Mouse (Mus musculus): Measurements from ENCODE around the gene Fam98c. TPM values are rescaled to one million over a fixed set of nuclear protein-coding genes. Genes with fewer than 3 reads are reported as not detected.
A peak's percentile ranks its signal among the peaks of the same experiment; 100 is the strongest.
"Not testable (repeated sequence)": the region's sequence is repeated elsewhere in the genome, so short reads cannot be mapped to it uniquely, and the experiment has no call there.

Fam98c gene
- total RNA-seq, 2 experiments from 2014 or later: 10.6 to 12.8 TPM

GRCm38 (mm10) chr7:29158264-29158663, 2.2 kb upstream of the Fam98c start:
- no peak for DNase-seq

GRCm38 (mm10) chr7:29155196-29155837, 717 bp downstream of the Fam98c start:
- peak; percentile 93 to 97 for DNase-seq

- DNase-seq: no peak
These were observed 1.9 kb downstream of the Fam98c start for GRCm38 (mm10) chr7:29154018-29154720.

DNA sequence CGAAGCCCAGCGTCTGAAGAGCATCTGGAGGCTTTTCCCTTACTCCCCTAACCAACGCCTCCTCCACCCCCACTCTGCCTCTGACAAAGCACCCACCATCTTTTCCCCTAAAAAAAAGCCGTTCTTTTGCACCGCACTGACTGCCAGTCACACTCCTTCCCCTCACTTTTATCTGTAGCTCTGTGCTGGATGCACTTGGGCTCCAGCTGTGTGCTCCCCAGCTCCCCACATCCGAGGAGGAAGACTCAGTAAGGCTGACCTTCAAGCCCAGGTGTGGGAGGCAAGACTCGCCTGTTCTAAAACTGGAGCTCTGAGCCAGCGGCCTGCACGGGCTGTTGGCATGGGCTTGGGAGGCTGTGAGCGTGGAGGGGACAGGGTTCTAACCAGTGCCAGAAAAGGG, 4.5 kb downstream of the Fam98c start:
- no peak for DNase-seq

DNA sequence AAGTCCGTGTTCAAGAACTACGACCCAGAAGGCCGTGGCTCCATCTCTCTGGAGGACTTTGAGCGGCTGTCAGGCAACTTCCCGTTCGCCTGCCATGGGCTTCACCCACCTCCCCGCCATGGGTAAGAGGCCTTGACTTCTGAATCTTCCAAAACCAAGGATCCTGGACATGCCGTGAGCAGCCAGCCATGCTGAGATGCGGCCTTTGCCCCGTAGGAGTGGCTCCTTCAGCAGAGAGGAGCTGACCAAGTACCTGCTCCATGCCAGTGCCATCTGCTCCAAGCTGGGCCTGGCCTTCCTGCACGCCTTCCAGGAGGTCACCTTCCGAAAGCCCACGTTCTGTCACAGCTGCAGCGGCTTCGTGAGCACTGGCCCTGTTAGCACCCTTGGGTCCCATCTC, 7.3 kb downstream of the Fam98c start:
- DNase-seq: no peak

GRCm38 (mm10) chr7:29146625-29147367, 9.2 kb downstream of the Fam98c start:
- no peak for DNase-seq

- DNase-seq: peak in 1 of 2 experiments; percentile 23
These were observed 12.0 kb downstream of the Fam98c start for GRCm38 (mm10) chr7:29144006-29144405.

- DNase-seq: no peak
These were observed 14.6 kb downstream of the Fam98c start for GRCm38 (mm10) chr7:29141416-29141815.

DNA sequence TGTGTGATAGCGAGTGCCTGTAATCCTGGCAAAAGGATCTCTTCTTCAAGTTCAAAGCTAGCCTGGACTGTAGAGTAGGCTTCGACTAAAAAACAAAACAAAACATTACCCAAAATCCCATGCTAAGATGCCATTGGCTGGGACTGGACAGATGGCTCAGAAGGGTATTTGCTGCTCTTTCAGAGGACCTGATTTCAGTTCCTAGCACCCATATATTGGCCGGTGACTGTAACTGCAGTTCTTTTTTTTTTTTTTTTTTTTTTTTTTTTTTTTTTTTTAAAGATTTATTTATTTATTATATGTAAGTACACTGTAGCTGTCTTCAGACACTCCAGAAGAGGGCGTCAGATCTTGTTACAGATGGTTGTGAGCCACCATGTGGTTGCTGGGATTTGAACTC, 16.8 kb downstream of the Fam98c start:
- not testable (repeated sequence) for DNase-seq

GRCm38 (mm10) chr7:29137429-29137828, 18.6 kb downstream of the Fam98c start:
- peak; percentile 46 to 61 for DNase-seq

DNA sequence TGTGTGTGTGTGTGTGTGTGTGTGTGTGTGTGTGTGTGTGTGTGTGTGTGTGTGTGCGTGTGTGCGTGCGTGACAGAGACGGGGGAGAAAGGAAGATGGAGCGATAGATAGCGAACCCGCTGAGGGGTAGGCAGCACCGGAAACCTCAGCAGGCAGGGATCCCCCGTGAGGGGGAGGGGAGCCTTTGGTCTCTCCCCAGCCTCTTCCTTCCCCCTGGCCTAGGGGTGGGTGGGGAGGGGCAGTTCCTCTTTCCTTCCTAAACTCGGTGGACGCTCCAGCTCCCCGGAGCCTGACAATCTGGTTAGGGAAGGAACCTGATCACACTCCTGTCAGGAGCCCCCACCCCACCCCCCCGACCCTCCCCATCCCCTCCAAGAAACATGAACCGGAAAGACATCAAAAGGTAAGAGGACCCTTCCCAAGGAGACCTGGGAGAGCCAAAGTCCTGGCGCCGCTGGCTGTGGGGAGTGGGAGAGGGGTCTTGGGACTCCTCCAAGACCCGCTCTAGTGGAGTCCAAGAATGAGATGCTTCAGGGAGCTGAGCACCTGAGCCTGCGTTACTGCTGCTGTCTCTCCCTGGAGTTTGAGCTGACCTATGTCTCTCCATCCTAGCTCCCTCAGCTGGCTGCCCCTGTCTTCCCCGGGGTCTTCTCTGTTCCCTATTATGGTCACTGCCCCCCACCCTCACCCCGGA, 21.2 kb downstream of the Fam98c start, which contains the start of gene Rasgrp4:
Gene Rasgrp4 (plus strand): TSS at position 159 of the 694 bp plus-strand sequence.
- DNase-seq: peak; percentile 31 to 59

GRCm38 (mm10) chr7:29134230-29134629, 21.8 kb downstream of the Fam98c start:
- DNase-seq: no peak

DNA sequence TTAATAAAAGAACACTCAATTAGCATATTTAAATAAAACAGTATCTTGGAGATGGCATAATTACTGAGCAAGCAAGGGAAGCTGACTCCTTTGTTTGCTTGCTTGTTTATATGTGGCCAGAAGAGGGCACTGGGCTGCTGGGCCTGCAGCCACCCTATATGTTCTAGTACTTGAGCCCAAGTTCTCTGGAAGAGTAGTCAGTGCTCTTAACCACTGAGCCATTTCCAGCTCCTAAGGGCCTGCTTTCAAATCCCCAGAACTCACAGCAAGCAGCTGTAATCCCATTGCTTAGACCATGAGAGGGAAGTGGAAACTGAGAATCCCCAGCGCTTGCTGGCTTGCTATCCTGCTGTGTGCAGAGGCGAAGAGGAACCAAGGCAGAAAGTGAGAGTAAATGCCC, 27.3 kb downstream of the Fam98c start:
- peak in 1 of 2 experiments; percentile 25 for DNase-seq

GRCm38 (mm10) chr7:29126173-29126915, 29.7 kb downstream of the Fam98c start:
- DNase-seq: peak; percentile 61 to 70

DNA sequence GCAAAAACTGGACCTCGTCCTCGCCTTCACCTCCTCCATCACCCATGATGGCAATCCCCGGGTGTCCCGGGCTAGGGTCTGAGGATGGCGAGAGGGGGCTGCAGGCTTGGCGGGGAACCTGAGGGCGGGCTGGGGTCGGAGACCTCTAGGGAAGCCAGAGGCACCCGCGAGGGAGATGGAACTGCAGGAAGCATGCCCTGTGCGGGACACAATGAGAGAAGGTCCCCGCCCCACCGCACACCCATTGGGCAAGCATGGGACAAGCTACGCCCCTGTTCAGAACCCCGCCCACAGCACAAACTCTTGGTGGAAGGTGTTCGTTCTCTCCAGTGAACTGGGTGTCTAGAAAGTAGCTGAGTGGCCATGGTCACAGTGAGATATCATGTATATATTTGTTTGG, 31.1 kb downstream of the Fam98c start, which contains the start of gene Ryr1:
Gene Ryr1 (minus strand): TSS at position 210 of the 400 bp plus-strand sequence.
- DNase-seq: peak; percentile 79 to 81

GRCm38 (mm10) chr7:29123531-29124358, 32.3 kb downstream of the Fam98c start:
- DNase-seq: no peak

DNA sequence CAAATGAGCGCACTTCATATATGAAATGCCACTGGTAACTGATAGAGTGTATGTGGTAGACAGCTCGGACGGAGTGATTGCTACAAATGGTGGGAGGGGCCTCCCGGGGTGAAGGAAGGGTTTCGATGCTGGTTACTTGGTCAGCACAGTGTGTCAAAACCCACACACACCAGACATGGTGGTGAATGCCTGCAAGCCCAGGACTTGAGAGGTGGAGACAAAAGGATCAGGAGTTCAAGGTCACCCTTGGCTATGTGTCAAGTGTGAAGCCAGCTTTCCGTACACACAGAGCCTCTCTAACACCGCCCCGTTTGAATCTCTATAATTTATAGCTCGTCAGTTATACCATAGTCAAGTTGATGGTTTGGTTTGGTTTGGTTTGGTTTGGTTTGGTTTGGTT, 33.2 kb downstream of the Fam98c start:
- DNase-seq: no peak

DNA sequence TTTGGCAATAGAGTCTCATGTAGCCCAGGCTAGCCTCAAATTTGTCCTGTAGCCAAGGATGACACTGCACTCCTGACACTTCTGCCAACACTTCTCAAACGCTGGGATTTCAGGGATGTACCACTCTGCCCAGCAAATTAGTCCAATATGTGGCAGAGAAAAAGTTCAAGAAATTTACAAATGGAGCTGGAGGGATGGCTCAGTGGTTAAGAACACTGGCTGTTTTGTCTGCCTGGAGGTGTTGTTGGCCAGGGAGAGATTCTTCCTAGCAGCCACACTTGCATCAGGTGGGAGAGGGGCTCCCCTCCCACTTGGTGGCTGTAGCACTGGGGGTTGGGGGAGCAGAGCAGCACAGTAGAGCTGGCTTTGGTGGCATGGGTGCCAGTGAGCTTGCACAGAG, 36.5 kb downstream of the Fam98c start:
- no peak for DNase-seq

- DNase-seq: no peak
These were observed 37.7 kb downstream of the Fam98c start for GRCm38 (mm10) chr7:29118142-29118851.
